Mouse (Mus musculus) midbrain, postnatal 0 days (tissue): Measurements from ENCODE around the gene Doxl2. TPM values are rescaled to one million over a fixed set of nuclear protein-coding genes. Genes with fewer than 3 reads are reported as not detected.
A peak's percentile ranks its signal among the peaks of the same experiment; 100 is the strongest.

Experiments
- ATAC-seq: fragments of 200-750 bp; cut with Nextera tagmentation; 2 replicates; pipeline ENCODE4 v1.8.0; 2017; ENCODE audit warnings: moderate number of reproducible peaks, mild to moderate bottlenecking, moderate TSS enrichment, moderate library complexity; ENCODE audit not compliant: low FRiP score
- DNase-seq: peaks from one replicate; pipeline ENCODE4 v3.0.0-alpha.2; 2015; ENCODE audit warnings: low spot score
- H3K27ac ChIP-seq: fragments of 300-500 bp; sonication (generic); 2 replicates; pipeline ENCODE4 v1.5.1; 2014; ENCODE audit warnings: low read depth, mild to moderate bottlenecking, low read length, mixed read lengths
- H3K27me3 ChIP-seq: fragments of 300-500 bp; sonication (generic); 2 replicates; pipeline ENCODE4 v1.6.1; 2014; ENCODE audit warnings: low read length, control low read depth, mixed read lengths; ENCODE audit not compliant: insufficient read depth
- H3K36me3 ChIP-seq: fragments of 300-500 bp; sonication (generic); 2 replicates; pipeline ENCODE4 v1.6.1; 2014; ENCODE audit warnings: low read length, control low read depth, mixed read lengths; ENCODE audit not compliant: insufficient read depth
- H3K4me1 ChIP-seq: fragments of 300-500 bp; sonication (generic); 2 replicates; pipeline ENCODE4 v1.6.1; 2014; ENCODE audit warnings: mild to moderate bottlenecking, control low read depth, antibody characterized with exemption, low read length, mixed read lengths; ENCODE audit not compliant: insufficient read depth
- H3K4me2 ChIP-seq: fragments of 300-500 bp; sonication (generic); 2 replicates; pipeline ENCODE4 v1.6.1; 2014; ENCODE audit warnings: low read depth, mild to moderate bottlenecking, low read length, mixed read lengths; ENCODE audit not compliant: poor library complexity, severe bottlenecking
- H3K4me3 ChIP-seq: fragments of 300-500 bp; sonication (generic); 2 replicates; pipeline ENCODE4 v1.5.1; 2014; ENCODE audit warnings: low read depth, mild to moderate bottlenecking, low read length, moderate library complexity
- H3K9ac ChIP-seq: fragments of 300-500 bp; sonication (generic); replicated peaks from 2 replicates; pipeline ENCODE4 v1.6.1; 2014; ENCODE audit warnings: mild to moderate bottlenecking, low read length, moderate library complexity, mixed read lengths; ENCODE audit not compliant: poor library complexity, severe bottlenecking
- H3K9me3 ChIP-seq: fragments of 300-500 bp; sonication (generic); 2 replicates; pipeline ENCODE4 v1.6.1; 2016; ENCODE audit warnings: low read length, control low read depth
- CTCF ChIP-seq: IDR thresholded peaks from 2 replicates; pipeline ENCODE4 v1.5.1; 2016; ENCODE audit warnings: antibody characterized with exemption, mild to moderate bottlenecking
- WGBS: fragments of 180-500 bp; shearing (Covaris S2); extraction: QIAGEN DNeasy Blood & Tissue Kit; methylation state at CpG from one replicate; pipeline ENCODE4 v1.1.7; 2014; 5-methylcytosine and 5-hydroxymethylcytosine counted together
- polyA plus RNA-seq: library from polyadenylated mRNA; unstranded; fragments of >200 nt; fragmentation: Nextera tagmentation; extraction: Ambion mirVana; gene quantifications from 2 replicates; pipeline ENCODE4 v1.2.1, GENCODE M21; 2015
- total RNA-seq: library from RNA; depleted of rRNA; stranded (reverse); fragments of >200 nt; gene quantifications from 2 replicates; pipeline ENCODE4 v1.2.3, GENCODE M21; 2014; rRNA removed

Gene Doxl2
- total and polyA plus RNA-seq, 2 experiments from 2014 or later, result not detected

GRCm38 (mm10) chr6:49021141-49022012 is 46.6 kb downstream of the Doxl2 start:
- Histone ChIP-seq H3K4me1 (no peaks in the 10 kb centered on the region), H3K9me3 (no peaks in the 10 kb centered on the region), H3K27ac (no peak overlapping the region), H3K4me3 (no peak overlapping the region), H3K9ac (no peak overlapping the region), H3K27me3 (no peaks in the 10 kb centered on the region), H3K4me2 (no peak overlapping the region), H3K36me3 (no peaks in the 10 kb centered on the region)
- no peak for TF ChIP-seq CTCF
- ATAC-seq (peak; percentile 70), DNase-seq (peak; percentile 74)
- WGBS, result 60% methylated on average over 14 of the region's 14 CpGs

GRCm38 (mm10) chr6:49022384-49022783 is 47.6 kb downstream of the Doxl2 start:
- Histone ChIP-seq H3K4me1 (no peaks in the 10 kb centered on the region), H3K36me3 (no peaks in the 10 kb centered on the region), H3K4me2 (no peak overlapping the region), H3K9me3 (no peaks in the 10 kb centered on the region), H3K9ac (no peak overlapping the region), H3K27ac (no peak overlapping the region), H3K27me3 (no peaks in the 10 kb centered on the region), H3K4me3 (no peak overlapping the region)
- WGBS, result 83% methylated on average over 2 of the region's 2 CpGs
- no peak for TF ChIP-seq CTCF
- DNase-seq, result no peak
- ATAC-seq, result no peak

- WGBS, result 88% methylated on average over 10 of the region's 10 CpGs
- Histone ChIP-seq H3K4me1 (no peaks in the 10 kb centered on the region), H3K4me3 (no peak overlapping the region), H3K36me3 (no peaks in the 10 kb centered on the region), H3K27ac (no peak overlapping the region), H3K9ac (no peak overlapping the region), H3K4me2 (no peak overlapping the region), H3K27me3 (no peaks in the 10 kb centered on the region), H3K9me3 (no peaks in the 10 kb centered on the region)
- no peak for TF ChIP-seq CTCF
- ATAC-seq, result no peak
- DNase-seq, result no peak
These were observed 48.6 kb downstream of the Doxl2 start for GRCm38 (mm10) chr6:49023315-49023714.

GRCm38 (mm10) chr6:49025290-49025689 is 50.5 kb downstream of the Doxl2 start:
- H3K9me3 ChIP-seq, result no peaks in the 10 kb centered on the region
- H3K36me3 ChIP-seq, result no peaks in the 10 kb centered on the region
- no peak for DNase-seq
- H3K27me3 ChIP-seq, result no peaks in the 10 kb centered on the region
- no peak overlapping the region for H3K4me2 ChIP-seq
- no peaks in the 10 kb centered on the region for H3K4me1 ChIP-seq
- 88% methylated on average over 7 of the region's 7 CpGs for WGBS
- H3K4me3 ChIP-seq, result no peak overlapping the region
- H3K9ac ChIP-seq, result no peak overlapping the region
- TF ChIP-seq CTCF, result no peak
- H3K27ac ChIP-seq, result no peak overlapping the region
- ATAC-seq, result no peak

GRCm38 (mm10) chr6:49026496-49026895 is 51.7 kb downstream of the Doxl2 start:
- no peaks in the 10 kb centered on the region for H3K4me1 ChIP-seq
- no peaks in the 10 kb centered on the region for H3K9me3 ChIP-seq
- no peak overlapping the region for H3K9ac ChIP-seq
- no peak for TF ChIP-seq CTCF
- no peak overlapping the region for H3K4me3 ChIP-seq
- H3K27ac ChIP-seq, result no peak overlapping the region
- DNase-seq, result no peak
- H3K36me3 ChIP-seq, result no peaks in the 10 kb centered on the region
- no peak for ATAC-seq
- H3K27me3 ChIP-seq, result no peaks in the 10 kb centered on the region
- 96% methylated on average over 5 of the region's 5 CpGs for WGBS
- no peak overlapping the region for H3K4me2 ChIP-seq

GRCm38 (mm10) chr6:49028019-49028418 is 53.3 kb downstream of the Doxl2 start:
- TF ChIP-seq CTCF, result no peak
- no peak overlapping the region for H3K4me3 ChIP-seq
- WGBS, result 89% methylated on average over 6 of the region's 6 CpGs
- DNase-seq (no peak), ATAC-seq (no peak)
- no peak overlapping the region for H3K4me2 ChIP-seq
- H3K9me3 ChIP-seq, result no peaks in the 10 kb centered on the region
- H3K36me3 ChIP-seq, result no peaks in the 10 kb centered on the region
- no peaks in the 10 kb centered on the region; the same call in 1 of the 2 replicates for H3K4me1 ChIP-seq
- H3K27me3 ChIP-seq, result no peaks in the 10 kb centered on the region
- H3K27ac ChIP-seq, result no peak overlapping the region
- no peak overlapping the region for H3K9ac ChIP-seq

Other genes with a start within 250 kb of the Doxl2 start
- 1.6 and 2.1 TPM in 2 replicates for gene Gimap1, start 235.9 kb upstream of the Doxl2 start, total RNA-seq
- gene Gimap1, start 235.9 kb upstream of the Doxl2 start, polyA plus RNA-seq, result 2.9 and 4.0 TPM in 2 replicates
- gene Gimap5, start 228.8 kb upstream of the Doxl2 start, total RNA-seq, result 0.33 and 0.38 TPM in 2 replicates
- 1.3 and 1.4 TPM in 2 replicates for gene Gimap5, start 228.8 kb upstream of the Doxl2 start, polyA plus RNA-seq
- gene Gimap3, start 204.1 kb upstream of the Doxl2 start, total RNA-seq, result not detected in 2 replicates
- gene Gimap3, start 204.1 kb upstream of the Doxl2 start, polyA plus RNA-seq, result not detected in 2 replicates
- gene Tmem176a, start 134.0 kb upstream of the Doxl2 start, total RNA-seq, result 15.1 and 24.3 TPM in 2 replicates
- 27.0 and 31.6 TPM in 2 replicates for gene Tmem176a, start 134.0 kb upstream of the Doxl2 start, polyA plus RNA-seq
- gene Tmem176b, start 133.5 kb upstream of the Doxl2 start, total RNA-seq, result 65.5 and 70.7 TPM in 2 replicates
- 107 and 112 TPM in 2 replicates for gene Tmem176b, start 133.5 kb upstream of the Doxl2 start, polyA plus RNA-seq
- not detected in 2 replicates for gene Aoc1, start 102.1 kb upstream of the Doxl2 start, total RNA-seq
- 0.14 and 0.23 TPM in 2 replicates for gene Aoc1, start 102.1 kb upstream of the Doxl2 start, polyA plus RNA-seq
- not detected in 2 replicates for gene 1600015I10Rik, start 45.1 kb upstream of the Doxl2 start, total RNA-seq
- gene 1600015I10Rik, start 45.1 kb upstream of the Doxl2 start, polyA plus RNA-seq, result not detected in 2 replicates
- gene Svs1, start 11.9 kb downstream of the Doxl2 start, total RNA-seq, result not detected in 2 replicates
- not detected in 2 replicates for gene Svs1, start 11.9 kb downstream of the Doxl2 start, polyA plus RNA-seq
- 0.38 and 1.5 TPM in 2 replicates for gene Gpnmb, start 61.6 kb downstream of the Doxl2 start, total RNA-seq
- gene Gpnmb, start 61.6 kb downstream of the Doxl2 start, polyA plus RNA-seq, result 0.40 and 0.77 TPM in 2 replicates
- gene Malsu1, start 98.8 kb downstream of the Doxl2 start, total RNA-seq, result 32.0 and 47.7 TPM in 2 replicates
- gene Malsu1, start 98.8 kb downstream of the Doxl2 start, polyA plus RNA-seq, result 90.6 and 92.3 TPM in 2 replicates
- 5.4 and 7.4 TPM in 2 replicates for gene Igf2bp3, start 240.0 kb downstream of the Doxl2 start, total RNA-seq
- 8.8 and 10.6 TPM in 2 replicates for gene Igf2bp3, start 240.0 kb downstream of the Doxl2 start, polyA plus RNA-seq